Mouse (Mus musculus) adrenal gland, adult 10 weeks (tissue): ENCODE results near the gene Mzt1. TPM values are rescaled to one million over a fixed set of nuclear protein-coding genes. Genes with fewer than 3 reads are reported as not detected.

ENCODE experiments used
- polyA plus RNA-seq: library from polyadenylated mRNA; stranded (reverse); fragments of 350-450 nt; fragmentation: Illumina TruSeq; extraction: RNeasy Lipid Tissue Mini Kit (QIAGEN cat#74804); gene quantifications from one replicate; pipeline ENCODE4 v1.2.3, GENCODE M21; 2014; ENCODE audit warnings: low read depth, low replicate concordance

The Mzt1 gene
- 164 TPM for polyA plus RNA-seq

DNA sequence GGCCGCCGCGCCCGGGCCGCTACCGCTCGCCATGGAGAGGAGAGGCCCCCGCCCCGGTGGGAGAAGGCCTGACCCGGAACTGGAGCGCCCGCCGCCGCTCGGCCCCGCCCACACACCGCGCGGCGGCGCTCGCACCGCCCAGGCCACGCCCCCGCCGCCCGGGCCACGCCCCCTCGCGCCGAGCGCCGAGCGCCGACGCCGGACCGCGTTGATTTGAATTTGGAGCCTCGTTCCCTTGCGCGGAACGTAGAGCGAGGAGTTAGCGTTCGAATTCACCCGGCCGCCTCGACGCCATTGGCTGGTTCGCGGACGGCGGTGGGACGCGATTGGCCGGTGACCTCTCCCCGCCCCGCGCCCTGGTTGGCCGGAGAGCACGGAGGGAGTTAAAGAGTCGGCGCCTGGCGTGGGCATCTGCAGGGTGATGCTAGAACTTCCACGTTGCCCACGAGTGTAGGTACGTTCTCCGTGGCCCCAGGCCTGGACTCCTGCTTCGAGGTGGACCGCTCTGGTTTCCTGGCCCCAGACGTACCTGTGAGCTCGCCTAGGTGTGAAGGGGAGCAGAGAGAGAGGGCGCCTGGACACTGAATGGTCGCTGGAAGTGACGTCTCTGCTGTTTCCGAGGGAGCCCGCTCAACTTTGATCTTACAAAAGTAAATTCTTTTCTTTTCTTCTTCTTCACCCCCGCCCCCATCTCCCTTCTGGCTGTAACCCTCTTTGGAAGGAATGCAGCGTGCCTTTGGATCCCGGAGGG, at the start of gene Mzt1, which contains the start of gene Bora:
Gene Mzt1 (minus strand): TSS at position 104 of the 751 bp plus-strand sequence.
Gene Bora (plus strand): TSS at position 192 of the 751 bp plus-strand sequence.

DNA sequence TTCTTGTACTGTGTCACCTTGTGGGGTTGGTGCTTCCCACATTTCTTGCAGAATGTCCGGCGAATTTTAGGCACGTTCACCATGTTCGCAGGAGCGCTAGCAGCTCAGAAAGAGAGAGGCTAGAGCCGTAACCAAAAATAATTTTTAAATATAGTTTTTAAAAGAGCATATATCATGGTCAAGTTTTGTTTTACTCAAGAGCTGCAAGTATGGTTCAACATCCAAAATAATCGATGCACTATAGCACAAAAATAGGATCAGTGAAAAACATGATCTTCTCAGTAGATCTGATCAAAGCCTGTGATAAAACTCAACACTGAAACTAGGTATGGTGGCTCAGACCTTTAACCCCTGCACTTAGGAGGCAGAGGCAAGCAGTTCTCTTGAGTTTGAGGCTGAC, 51.7 kb downstream of the Mzt1 start, which contains the start of gene Rpl36a-ps1:
Gene Rpl36a-ps1 (minus strand): TSS at position 101 of the 400 bp plus-strand sequence.

Other genes starting within 250 kb of the Mzt1 start
- 67.6 TPM for gene Rpl36a-ps1, start 51.8 kb downstream of the Mzt1 start, polyA plus RNA-seq
- 2.6 TPM for gene Bora, start 88 bp upstream of the Mzt1 start, polyA plus RNA-seq
- 30.8 TPM for gene Pibf1, start 53.3 kb upstream of the Mzt1 start, polyA plus RNA-seq
- 39.1 TPM for gene Dis3, start 53.6 kb upstream of the Mzt1 start, polyA plus RNA-seq